Mouse (Mus musculus) right cerebral cortex, adult 18-20 months (tissue): ENCODE measurements around the gene Med24.
A peak's percentile ranks its signal among the peaks of the same experiment; 100 is the strongest.
"Not testable (repeated sequence)": the region's sequence is repeated elsewhere in the genome, so short reads cannot be mapped to it uniquely, and the experiment has no call there.

ENCODE experiments used
- DNase-seq: peaks from one replicate; pipeline ENCODE4 v3.0.0; 2022; ENCODE audit warnings: mixed read lengths

The Med24 gene

GRCm38 (mm10) chr11:98688009-98688408 is 41.2 kb downstream of the Med24 start:
- DNase-seq = no peak

DNA sequence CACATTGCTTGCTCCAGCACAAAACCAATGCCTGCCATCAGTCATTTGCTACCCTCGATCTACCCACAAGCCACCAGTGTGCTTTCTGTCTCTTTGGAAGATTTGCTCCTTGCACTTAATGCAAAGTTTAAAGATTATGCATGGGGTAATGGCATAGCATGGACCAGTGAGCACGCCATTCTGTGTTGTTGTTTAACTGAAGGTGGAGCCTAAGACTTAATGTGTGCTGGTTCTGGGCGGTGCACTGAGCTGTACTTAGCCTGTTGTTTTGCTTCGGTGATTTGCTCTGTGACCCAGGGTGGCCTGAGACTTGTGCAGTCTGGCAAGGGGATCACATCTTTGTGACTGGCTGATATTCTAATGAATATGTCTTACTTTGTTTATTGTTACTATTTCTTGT is 42.3 kb downstream of the Med24 start:
- no peak for DNase-seq

DNA sequence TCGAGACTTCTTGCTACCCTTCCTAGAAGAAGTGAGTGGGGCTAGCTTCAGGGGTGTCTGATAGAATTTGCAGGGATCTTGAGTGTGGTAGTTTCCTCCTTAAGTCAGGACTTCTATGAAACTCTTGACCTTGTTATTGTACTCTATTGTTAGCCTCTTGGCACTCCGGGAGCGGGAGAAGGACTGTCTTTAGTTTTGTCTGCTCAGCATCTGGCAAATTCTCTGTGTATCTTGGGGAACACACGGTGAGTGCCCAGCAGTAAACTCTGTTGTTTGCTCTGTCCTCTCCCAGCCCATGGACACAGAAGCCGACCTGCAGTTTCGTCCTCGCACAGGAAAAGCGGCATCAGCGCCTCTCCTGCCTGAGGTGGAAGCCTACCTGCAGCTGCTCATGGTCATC is 43.6 kb downstream of the Med24 start:
- DNase-seq = no peak

DNA sequence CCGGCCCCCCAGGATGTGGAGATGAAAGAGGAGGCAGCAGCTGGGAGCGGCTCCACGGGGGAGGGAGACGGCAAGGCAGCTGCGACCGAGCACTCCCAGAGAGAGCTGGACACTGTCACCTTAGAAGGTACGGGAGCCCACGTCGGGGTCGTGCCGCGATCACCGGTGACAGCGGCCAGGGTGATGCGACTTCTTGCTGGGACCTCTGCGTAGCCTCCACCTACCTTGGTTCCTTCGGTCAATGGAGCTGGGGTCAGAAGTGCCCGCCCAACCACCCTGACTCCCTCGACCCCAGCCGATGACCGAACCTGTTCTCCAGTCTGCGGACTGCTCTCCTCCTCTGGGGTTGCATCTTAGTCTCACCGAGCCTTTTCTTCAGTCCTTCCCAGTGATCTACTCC is 46.4 kb downstream of the Med24 start:
- DNase-seq = no peak

DNA sequence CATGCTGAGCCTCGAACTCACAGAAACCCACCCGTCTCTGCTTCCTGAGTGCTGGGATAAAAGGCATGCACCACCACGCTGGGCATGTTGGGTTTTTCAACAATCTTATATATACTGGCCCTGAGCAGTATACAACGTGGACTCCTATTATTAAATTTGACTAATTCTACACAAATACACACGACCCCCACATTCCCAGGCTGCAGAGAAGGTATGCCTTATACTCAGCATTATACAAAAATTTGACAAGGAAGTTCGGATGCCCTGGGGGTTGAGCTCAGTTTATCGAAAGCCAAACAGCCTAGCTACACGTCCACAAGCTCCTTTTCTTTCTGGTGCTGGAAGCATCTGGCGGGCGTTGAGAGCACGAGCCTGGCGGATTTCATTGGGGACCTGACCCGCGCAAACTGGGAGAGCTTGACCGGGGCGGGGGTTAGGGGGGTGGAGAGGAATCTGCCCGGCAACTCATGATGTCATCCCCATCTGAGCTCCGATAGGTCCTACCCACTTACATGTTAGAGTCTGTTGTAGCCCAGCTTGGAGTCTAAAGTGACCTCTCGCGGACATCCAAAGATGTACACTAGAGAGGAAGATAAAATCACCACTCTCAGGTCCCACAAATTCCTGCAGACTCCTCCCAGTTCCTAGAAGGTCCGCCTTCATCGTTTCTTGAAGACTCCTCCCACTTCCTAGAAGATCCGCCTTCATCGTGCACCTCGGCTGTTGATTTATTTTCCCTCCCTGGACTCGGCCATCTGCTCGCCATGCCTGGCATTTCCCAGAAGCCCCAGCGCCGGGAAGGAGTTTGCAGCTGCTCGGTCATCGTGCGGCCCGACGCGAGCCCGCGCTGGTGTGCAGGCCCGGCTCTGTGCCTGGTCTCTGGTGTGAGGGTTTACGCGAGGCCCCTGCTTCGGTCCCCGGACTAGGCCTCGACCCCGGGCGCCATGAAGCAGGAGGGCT is 47.2 kb downstream of the Med24 start, which contains the start of gene Psmd3:
TSS of gene Psmd3 (plus strand) at position 769 of the 960 bp plus-strand sequence.
- DNase-seq = peak; percentile 96

DNA sequence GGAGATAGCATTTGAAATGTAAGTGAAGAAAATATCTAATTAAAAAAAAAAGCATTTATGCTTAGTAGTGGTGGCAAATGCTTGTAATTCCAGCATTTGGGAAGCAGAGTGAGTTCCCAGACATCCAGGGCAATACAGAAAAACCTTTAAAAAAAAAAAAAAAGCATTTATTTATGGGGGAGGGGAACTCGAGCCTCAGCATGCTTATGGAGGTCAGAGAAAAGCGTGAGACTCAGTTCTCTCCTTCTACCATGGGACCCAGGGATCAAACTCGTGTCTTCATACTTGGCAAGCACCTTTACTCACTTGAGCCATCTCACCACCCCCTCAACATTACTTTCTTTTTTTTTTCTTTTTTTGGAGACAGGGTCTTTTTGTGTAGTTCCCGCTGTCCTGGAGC is 48.0 kb downstream of the Med24 start:
- no peak for DNase-seq

DNA sequence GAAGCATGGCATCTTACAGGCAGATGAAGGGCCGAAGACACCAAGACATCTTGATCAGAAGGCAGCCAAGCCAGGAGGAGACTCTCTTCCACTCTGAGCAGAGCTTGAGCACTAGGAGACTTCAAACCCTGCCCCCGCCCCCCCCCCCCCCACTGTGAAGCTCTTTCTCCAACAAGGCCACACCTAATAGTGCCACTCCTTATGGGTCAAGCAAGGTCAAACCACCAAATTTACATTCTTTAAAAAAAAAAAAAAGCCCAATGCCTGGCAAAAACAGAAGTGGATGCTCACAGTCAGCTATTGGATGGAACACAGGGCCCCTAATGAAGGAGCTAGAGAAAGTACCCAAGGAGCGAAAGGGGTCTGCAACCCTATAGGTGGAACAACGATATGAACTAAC is 48.6 kb downstream of the Med24 start:
- not testable (repeated sequence) for DNase-seq

DNA sequence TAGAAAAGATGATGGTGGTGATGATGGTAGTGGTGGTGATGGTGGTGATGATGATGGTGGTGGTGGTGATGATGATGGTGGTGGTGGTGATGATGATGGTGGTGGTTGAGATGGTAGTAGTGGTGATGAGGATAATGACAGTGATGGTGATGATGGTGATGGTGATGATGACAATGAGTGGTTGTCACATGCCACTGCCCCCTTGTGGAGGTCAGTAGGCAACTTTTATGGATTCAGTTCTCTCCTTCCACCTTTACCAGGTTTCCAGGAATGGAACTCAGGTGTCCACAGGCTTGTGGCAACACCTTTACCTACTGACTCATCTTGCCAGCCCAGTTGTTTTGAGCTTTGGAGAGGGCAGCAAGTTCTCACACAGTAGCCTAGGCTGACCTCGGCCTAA is 49.2 kb downstream of the Med24 start:
- DNase-seq = no peak

DNA sequence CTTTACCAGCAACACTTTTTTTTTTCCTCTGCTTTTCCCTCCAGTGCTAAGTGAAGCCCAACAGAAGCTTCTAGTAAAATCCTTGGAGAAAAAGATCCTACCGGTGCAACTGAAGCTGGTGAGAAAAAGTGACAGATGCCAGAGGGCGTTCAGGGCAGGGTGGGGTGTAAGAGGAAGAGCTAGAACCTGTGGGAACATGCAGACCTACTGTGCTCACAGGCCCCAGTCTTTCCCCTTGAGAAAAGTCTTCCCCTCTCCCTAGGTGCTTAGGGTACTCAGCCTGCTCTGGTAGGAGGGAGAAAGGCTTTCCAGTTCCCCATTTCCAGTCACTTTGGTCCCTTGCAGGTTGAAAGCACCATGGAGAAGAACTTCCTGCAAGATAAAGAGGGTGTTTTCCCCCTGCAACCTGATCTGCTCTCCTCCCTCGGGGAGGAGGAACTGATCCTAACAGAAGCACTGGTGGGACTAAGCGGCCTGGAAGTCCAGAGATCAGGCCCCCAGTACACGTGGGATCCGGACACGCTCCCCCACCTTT is 53.3 kb downstream of the Med24 start:
- DNase-seq = no peak

DNA sequence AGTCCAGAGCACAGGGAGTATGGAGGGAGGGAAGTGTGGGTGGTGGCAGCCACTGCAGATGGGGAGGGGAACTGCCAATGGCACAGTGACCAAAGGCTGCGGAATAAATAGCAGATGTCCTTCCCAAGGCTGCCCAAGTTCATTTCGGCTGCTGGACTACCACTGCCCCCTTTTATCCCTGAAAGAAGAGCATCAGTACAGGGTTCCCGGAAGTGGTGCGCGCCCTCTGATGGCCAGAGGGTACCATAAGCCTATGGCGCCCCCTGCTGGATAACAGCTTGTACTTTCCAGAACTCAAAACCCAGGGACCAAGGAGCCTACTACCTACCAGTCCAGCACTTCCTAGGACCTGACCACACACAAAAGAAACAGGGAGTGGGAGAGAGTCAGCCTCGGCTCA is 56.1 kb downstream of the Med24 start:
- DNase-seq = peak; percentile 56

GRCm38 (mm10) chr11:98672482-98672881 is 56.8 kb downstream of the Med24 start:
- DNase-seq = no peak

DNA sequence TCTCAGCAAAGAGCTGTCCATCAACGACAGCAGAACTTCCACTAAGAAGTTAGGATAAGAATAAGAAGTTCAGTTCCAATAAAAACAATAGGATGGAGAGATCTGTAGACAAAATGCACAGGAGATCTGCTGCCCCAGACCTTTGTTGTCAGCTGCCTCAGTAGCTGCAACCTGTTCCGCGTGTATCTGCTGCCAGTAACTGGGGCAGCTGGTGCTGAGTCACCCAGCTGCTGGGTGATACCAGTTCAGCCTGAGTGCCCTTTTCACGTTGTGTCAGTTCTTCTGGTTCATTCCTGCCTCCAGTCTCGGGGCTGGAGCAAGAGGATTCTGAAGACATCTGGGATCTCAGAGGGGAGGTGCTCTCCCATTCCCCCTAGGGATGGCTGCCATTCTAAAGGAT is 57.4 kb downstream of the Med24 start:
- DNase-seq = no peak

DNA sequence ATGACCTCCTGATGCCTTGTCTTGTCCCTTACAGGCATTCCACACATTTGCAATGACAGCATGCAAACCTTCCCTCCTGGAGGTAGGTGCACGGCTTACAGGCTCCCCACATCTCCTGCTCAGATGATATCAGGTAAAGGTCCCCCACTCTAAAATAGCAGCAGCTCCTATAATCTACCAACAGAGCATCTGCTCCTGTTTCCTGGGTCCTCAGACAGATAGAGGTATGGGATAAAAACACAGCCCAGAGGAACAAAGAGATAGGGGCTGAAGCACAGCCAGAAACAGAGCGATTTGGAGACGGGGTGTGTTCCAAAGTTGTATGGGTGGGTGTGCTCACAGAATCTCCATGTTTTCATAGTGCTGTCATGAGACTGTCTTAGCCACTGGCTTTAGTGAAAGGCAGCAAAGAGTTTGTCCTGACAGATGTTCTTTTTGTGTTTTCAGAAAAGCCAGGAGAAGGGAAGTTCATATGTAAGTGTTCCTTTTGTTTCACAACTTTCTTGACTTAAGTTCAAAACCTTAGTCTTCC is 57.9 kb downstream of the Med24 start:
- no peak for DNase-seq

- DNase-seq = no peak
Measured at GRCm38 (mm10) chr11:98668984-98669383, 60.3 kb downstream of the Med24 start.

DNA sequence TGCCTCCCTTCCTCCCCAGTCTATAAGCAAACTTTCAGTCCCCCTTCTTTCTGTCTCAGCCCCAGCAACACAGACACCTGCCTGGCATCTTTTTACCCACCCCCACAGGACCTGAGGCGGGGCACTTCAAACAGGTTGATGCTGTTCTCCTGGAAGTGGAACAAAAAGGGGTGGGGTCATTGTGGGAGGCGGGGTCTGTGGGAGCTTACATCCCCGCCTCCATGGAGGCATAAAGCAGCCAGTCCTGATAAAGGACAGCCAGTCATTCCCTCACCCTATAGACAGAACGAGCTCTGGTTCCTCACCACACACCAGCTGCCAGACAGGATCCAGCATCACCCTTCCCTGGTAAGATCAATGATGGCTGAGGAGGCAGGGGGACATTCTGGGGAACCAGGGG is 65.1 kb downstream of the Med24 start, which contains the start of gene Gsdma:
TSS of gene Gsdma (plus strand) at position 261 of the 400 bp plus-strand sequence.
- no peak for DNase-seq

GRCm38 (mm10) chr11:98660517-98660916 is 68.7 kb downstream of the Med24 start:
- DNase-seq = peak; percentile 50

- peak; percentile 19 for DNase-seq
Measured at GRCm38 (mm10) chr11:98655076-98655475, 74.2 kb downstream of the Med24 start.
